Mouse (Mus musculus) frontal cortex, postnatal 10 days (tissue): ENCODE results near the gene Zfp979.
"Not testable (repeated sequence)": the region's sequence is repeated elsewhere in the genome, so short reads cannot be mapped to it uniquely, and the experiment has no call there.

Source experiments
- DNase-seq, 2 experiments: peaks; one replicate each; pipeline ENCODE4 v3.0.0; 2022; ENCODE audit warnings: low spot score in 2 of 2, mixed read lengths in 1 of 2

Zfp979 gene

DNA sequence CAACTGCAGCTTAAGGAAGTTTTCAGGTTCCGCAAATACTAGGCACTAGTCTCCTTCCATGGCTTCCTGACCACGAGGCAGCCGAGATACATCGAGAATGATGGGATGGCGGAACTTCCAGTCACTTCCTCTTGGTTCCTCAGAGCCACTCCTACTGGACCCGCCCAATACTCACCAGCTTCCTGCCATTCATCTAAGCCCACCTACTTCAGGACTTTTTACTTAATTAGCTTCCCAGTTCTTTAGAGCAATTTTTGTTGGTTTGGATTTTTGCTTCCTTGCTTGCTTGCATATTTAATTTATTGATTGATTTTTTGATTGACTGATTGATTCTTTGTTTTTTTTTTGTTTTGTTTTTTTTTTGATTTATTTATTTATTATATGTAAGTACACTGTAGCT, at the start of gene Zfp979:
Zfp979 (minus strand) TSS at position 101 of the 400 bp plus-strand sequence.
- DNase-seq: not testable (repeated sequence)

DNA sequence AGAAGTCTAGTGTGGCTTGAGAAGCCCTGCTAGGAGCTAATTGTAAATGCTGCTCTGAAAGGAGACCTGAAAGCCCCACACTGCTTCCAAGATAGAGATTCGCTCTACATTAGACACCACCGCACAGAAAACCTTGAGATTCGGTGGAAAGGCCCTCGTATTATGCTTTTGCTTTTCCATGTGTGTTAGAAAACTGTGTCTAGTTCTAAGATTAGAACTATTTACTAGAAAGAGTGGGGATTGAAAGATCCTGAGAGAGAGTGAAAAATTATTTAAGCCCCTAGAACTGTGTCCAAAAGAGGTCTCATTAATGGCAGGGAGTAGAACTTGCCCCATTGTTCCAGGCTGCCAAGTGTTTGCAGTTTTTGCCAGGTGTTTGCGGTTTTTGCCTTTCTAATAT, 12.9 kb upstream of the Zfp979 start:
- not testable (repeated sequence) for DNase-seq

GRCm38 (mm10) chr4:147647407-147647806, 5.1 kb upstream of the Zfp979 start:
- not testable (repeated sequence) for DNase-seq

GRCm38 (mm10) chr4:147641932-147642331, 381 bp downstream of the Zfp979 start:
- DNase-seq: not testable (repeated sequence)

DNA sequence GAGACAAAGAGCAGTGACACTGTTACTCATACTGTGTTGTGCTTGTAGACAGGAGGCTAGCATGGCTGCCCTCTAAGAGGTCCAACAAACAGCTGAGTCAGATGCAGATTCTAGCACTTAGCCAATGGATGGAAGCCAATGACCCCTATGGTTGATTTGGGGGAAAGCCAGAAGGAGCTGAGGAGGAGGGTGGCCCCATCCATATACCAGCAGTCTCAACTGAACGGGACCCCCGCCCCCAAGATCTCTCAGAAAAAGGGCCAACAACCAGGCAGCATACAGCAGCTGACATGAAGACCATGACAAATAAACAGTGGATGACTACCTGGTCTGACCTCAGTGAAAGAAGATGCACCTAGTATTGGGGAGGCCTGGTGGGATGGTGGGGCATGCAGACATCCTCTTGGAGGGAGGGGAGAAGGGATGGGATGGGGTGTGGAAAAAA, 8.5 kb downstream of the Zfp979 start:
- DNase-seq: not testable (repeated sequence)

DNA sequence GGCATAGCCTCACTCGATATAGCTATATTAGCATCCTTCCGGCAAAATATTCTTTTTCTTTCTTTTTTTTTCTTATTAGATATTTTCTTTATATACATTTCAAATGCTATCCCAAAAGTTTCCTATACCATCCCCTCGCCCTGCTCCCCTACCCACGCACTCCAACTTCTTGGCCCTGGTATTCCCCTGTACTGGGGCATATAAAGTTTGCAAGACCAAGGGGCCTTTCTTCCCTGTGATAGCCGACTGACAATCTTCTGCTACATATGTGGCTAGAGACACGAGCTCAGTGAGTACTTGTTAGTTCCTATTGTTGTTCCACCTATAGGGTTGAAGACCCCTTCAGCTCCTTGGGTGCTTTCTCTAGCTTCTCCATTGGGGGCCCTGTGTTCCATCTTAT, 35.8 kb downstream of the Zfp979 start:
- DNase-seq: not testable (repeated sequence)

GRCm38 (mm10) chr4:147605521-147605920, 36.8 kb downstream of the Zfp979 start:
- DNase-seq: no peak

GRCm38 (mm10) chr4:147603806-147604205, 38.5 kb downstream of the Zfp979 start:
- no peak for DNase-seq

DNA sequence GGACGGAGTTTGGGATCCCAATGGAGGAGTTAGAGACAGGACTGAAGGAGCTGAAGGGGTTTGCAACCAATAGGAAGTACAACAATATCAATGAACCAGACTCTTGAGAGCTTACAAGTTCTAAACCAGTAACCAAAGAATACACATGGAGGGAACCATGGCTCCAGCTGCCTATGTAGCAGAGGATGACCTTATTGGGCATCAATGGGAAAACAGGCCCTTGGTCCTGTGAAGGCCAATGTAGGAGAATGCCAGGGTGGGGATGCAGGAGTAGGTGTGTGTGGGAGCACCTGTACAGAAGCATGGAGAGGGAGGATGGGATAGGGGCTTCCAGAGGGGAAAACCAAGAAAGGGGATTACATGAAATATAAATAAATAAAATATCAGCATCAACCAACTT, 40.4 kb downstream of the Zfp979 start:
- no peak for DNase-seq

DNA sequence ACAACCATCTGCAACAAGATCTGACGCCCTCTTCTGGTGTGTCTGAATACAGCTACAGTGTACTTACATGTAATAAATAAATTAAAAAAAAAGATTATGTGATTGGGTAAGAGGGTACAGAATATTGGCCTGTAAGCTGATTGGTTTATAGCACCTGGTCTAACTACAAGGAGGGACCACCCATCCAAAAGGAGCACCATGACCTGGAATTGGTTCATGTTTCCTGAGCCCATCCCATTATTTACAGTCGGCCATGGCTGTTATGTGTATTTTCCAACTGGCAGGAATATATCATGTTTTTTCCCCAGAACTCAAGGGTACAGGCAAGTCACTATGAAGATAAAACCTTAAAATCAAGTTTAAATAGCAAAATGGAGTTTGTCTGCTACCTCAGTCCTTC, 43.5 kb downstream of the Zfp979 start:
- DNase-seq: no peak

DNA sequence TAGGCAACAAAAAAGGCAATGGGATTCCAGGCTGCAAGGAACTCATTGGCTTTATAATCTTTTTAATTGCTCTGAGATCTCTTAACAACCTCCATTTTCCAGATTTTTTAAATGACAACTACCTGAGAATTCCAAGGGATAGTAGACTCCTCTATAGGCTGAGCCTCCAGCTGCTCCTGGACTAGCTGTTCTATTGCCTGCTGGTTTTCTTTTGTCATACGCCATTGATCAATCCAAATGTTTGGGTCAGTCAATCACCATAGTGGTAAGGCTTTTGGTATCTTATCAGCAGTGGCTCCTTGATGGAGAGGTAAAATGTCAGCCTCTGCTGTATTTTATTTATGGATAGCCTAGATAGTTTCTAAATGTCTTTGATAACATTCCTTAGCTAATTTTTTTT, 44.6 kb downstream of the Zfp979 start:
- no peak for DNase-seq

- DNase-seq: not testable (repeated sequence)
These were observed 47.7 kb downstream of the Zfp979 start for GRCm38 (mm10) chr4:147594630-147595029.

DNA sequence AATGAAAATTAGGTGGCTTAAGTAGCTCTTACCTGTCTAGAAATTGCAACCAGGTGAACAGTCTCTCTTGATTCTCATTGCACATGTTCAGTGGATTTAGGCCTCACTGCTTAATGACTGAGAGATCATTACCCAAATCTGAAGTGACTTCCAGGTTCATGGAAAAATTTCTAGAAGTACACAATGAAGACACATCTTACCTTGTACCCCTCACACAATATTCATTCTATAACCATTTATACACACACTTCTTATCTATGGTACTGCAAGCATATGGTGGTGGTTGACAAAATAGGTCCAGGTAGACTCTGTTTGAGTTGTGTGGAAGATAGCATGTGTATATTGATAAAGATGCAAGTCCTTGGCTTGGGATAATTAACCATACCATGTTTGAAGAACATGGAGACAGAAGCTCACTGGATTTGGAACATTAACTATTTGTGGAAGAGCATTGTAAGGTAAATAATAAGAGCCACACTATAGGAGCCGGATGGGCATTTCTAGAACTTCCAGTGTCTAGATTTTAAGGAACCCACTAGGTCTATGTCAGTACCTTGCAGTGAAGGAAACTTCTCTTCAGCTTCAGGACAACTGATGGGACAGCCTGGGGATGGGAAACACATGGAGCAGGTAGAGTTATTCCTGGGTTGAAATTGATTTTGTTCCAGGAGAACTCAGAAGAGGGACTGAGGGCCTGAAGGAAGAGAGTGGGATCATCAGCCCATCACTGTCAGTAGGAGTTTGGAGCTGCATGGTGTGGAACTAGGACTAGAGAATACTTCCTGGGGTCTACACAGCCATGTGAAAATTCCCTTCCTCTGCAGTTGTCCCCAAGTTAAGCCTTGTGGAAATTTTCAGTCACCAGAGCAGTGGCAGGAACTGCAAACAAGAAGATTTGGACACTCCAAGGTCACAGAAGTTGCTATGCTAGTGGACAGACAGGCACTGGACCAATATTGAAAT, 55.5 kb downstream of the Zfp979 start:
- no peak for DNase-seq

- not testable (repeated sequence) for DNase-seq
These were observed 62.9 kb downstream of the Zfp979 start for GRCm38 (mm10) chr4:147579371-147579770.

DNA sequence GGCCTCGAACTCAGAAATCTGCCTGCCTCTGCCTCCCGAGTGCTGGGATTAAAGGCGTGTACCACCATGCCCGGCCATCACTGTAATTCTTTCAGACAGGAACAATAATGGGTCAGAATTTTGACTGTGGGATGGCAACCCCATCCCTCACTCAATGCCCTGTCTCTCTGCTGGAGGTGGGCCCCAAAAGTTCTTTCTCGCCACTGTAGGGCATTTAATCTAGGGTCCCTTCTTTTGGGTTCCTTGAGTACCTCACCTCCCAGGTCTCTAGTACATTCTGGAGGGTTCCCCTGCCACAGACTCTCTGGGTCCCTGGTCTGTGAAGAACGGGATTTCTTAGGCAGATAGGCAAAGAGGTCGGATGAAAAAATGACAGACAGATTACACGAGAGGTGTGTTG, 71.2 kb downstream of the Zfp979 start:
- DNase-seq: not testable (repeated sequence)

DNA sequence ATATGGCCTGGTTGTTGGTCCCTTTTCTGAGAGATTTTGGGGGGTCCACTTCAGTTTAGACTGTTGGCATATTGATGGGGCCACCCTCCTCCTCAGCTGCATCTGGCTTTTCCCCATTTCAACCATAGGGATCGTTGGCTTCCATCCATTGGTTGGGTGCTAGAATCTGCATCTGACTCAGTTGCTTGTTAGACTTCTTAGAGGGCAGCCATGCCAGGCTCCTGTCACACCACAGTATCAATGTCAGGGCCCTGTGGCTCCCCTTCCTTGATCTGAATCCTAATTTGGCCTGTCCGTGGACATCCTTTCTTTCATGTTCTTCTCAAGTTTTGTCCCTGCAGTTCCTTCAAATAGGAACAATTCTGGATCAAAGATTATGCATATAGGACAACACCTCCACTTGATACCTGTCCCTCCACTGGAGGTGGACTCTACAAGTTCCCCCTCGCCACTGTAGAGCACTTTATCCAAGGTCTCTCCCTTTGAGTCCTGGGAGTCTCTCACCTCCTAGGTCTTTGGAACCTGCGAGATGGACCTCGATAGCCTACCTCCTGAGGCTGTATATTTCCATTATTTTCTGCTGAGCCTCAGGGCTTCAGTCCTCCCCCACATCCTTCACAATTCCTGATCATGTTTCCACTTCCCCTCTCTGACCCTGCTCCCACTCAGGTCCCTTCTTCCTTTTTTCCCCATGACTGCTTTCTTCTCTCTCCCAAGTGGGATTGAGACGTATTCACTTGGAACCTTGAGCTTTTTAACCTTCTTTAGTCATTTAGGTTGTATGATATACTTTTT, 76.7 kb downstream of the Zfp979 start:
- DNase-seq: no peak
